Mouse (Mus musculus): ENCODE measurements around the gene Mindy4.

- TF ChIP-seq ZNF384 (IDR thresholded peaks at IDR 0.05; ENCODE audit: low read depth, low read length) (no peak), EP300 (IDR thresholded peaks at IDR 0.05; ENCODE audit: low read length) (no peak), POLR2A (IDR thresholded peaks at IDR 0.05; ENCODE audit: low read depth, low read length) (no peak)
Observed at GRCm38 (mm10) chr6:55356976-55357635, 153.9 kb downstream of the Mindy4 start.
